Mouse (Mus musculus) hindbrain, embryonic 14.5 days (tissue): Measurements from ENCODE around the gene Kdm3a. TPM values are rescaled to one million over a fixed set of nuclear protein-coding genes. Genes with fewer than 3 reads are reported as not detected.

ENCODE experiments used
- ATAC-seq: fragments of 200-750 bp; cut with Nextera tagmentation; 2 replicates; pipeline ENCODE4 v1.8.0; 2017; ENCODE audit warnings: moderate number of reproducible peaks, mild to moderate bottlenecking, moderate TSS enrichment, moderate library complexity; ENCODE audit not compliant: low FRiP score
- DNase-seq: peaks from one replicate; pipeline ENCODE4 v3.0.0-alpha.2; 2015; ENCODE audit warnings: low spot score
- H3K27ac ChIP-seq: fragments of 300-500 bp; sonication (generic); 2 replicates; pipeline ENCODE4 v1.5.1; 2014; ENCODE audit warnings: mild to moderate bottlenecking, moderate library complexity
- H3K27me3 ChIP-seq: fragments of 300-500 bp; sonication (generic); 2 replicates; pipeline ENCODE4 v1.6.1; 2014; ENCODE audit warnings: mild to moderate bottlenecking, low read length, mixed read lengths; ENCODE audit not compliant: control insufficient read depth, insufficient read depth
- H3K36me3 ChIP-seq: fragments of 300-500 bp; sonication (generic); replicated peaks from 2 replicates; pipeline ENCODE4 v1.6.1; 2014; ENCODE audit not compliant: control insufficient read depth, insufficient read depth
- H3K4me1 ChIP-seq: fragments of 300-500 bp; sonication (generic); replicated peaks from 2 replicates; pipeline ENCODE4 v1.6.1; 2014; ENCODE audit warnings: antibody characterized with exemption, low read length, mixed read lengths; ENCODE audit not compliant: control insufficient read depth, insufficient read depth
- H3K4me2 ChIP-seq: fragments of 300-500 bp; sonication (generic); replicated peaks from 2 replicates; pipeline ENCODE4 v1.6.1; 2014; ENCODE audit warnings: mild to moderate bottlenecking, moderate library complexity
- H3K4me3 ChIP-seq: fragments of 300-500 bp; sonication (generic); replicated peaks from 2 replicates; pipeline ENCODE4 v1.5.1; 2014; ENCODE audit warnings: mild to moderate bottlenecking, low read length
- H3K9ac ChIP-seq: fragments of 300-500 bp; sonication (generic); 2 replicates; pipeline ENCODE4 v1.6.1; 2014
- H3K9me3 ChIP-seq: fragments of 300-500 bp; sonication (generic); 2 replicates; pipeline ENCODE4 v1.6.1; 2016; ENCODE audit warnings: low read length; ENCODE audit not compliant: control insufficient read depth
- WGBS: fragments of 180-500 bp; shearing (Covaris S2); extraction: QIAGEN DNeasy Blood & Tissue Kit; methylation state at CpG from one replicate; pipeline ENCODE4 v1.1.7; 2014; 5-methylcytosine and 5-hydroxymethylcytosine counted together
- polyA plus RNA-seq: library from polyadenylated mRNA; unstranded; fragments of >200 nt; fragmentation: Nextera tagmentation; extraction: Ambion mirVana; gene quantifications from 2 replicates; pipeline ENCODE4 v1.2.1, GENCODE M21; 2014

Kdm3a gene
- polyA plus RNA-seq: 30.1 and 32.1 TPM in 2 replicates

GRCm38 (mm10) chr6:71632829-71633662, at the start of gene Kdm3a:
Kdm3a (minus strand) TSS chr6:71632990.
- Histone ChIP-seq H3K4me2 (peak within 1 kb of the TSS; percentile 57), H3K27ac (peak within 1 kb of the TSS; percentile 100), H3K4me3 (peak within 1 kb of the TSS; percentile 82), H3K27me3 (no peaks in the 10 kb centered on the region; the same call in 1 of the 2 replicates), H3K4me1 (peaks cover 30% of the 10 kb centered on the region), H3K9me3 (no peaks in the 10 kb centered on the region), H3K9ac (peak within 1 kb of the TSS; percentile 79), H3K36me3 (peaks cover 23% of the 10 kb centered on the region)
- under 1% methylated on average over 63 of the region's 63 CpGs for WGBS
- peak; percentile 97 for ATAC-seq
- DNase-seq: peak; percentile 99

GRCm38 (mm10) chr6:71678891-71679290, 46.1 kb upstream of the Kdm3a start:
- WGBS: 62% methylated on average over 7 of the region's 7 CpGs
- Histone ChIP-seq H3K4me2 (no peak overlapping the region), H3K4me3 (no peak overlapping the region), H3K27me3 (no peaks in the 10 kb centered on the region), H3K36me3 (no peaks in the 10 kb centered on the region), H3K27ac (no peak overlapping the region), H3K4me1 (no peaks in the 10 kb centered on the region), H3K9me3 (no peaks in the 10 kb centered on the region), H3K9ac (no peak overlapping the region)
- ATAC-seq: no peak
- DNase-seq: no peak

- no peak overlapping the region for H3K27ac ChIP-seq
- H3K9ac ChIP-seq: no peak overlapping the region
- H3K4me3 ChIP-seq: no peak overlapping the region
- H3K9me3 ChIP-seq: no peaks in the 10 kb centered on the region
- H3K4me1 ChIP-seq: no peaks in the 10 kb centered on the region
- H3K4me2 ChIP-seq: no peak overlapping the region
- ATAC-seq (no peak), DNase-seq (no peak)
- 72% methylated on average over 2 of the region's 2 CpGs for WGBS
- H3K27me3 ChIP-seq: no peaks in the 10 kb centered on the region
- no peaks in the 10 kb centered on the region for H3K36me3 ChIP-seq
Observed at GRCm38 (mm10) chr6:71673166-71673565, 40.4 kb upstream of the Kdm3a start.

- WGBS: 71% methylated on average over 1 of the region's 1 CpGs
- H3K9me3 ChIP-seq: no peaks in the 10 kb centered on the region
- no peaks in the 10 kb centered on the region for H3K36me3 ChIP-seq
Observed at GRCm38 (mm10) chr6:71664511-71664910, 31.7 kb upstream of the Kdm3a start.

GRCm38 (mm10) chr6:71658290-71658689, 25.5 kb upstream of the Kdm3a start:
- ATAC-seq (no peak), DNase-seq (no peak)
- H3K36me3 ChIP-seq: no peaks in the 10 kb centered on the region
- WGBS: 85% methylated on average over 2 of the region's 2 CpGs
- H3K4me2 ChIP-seq: no peak overlapping the region
- H3K9me3 ChIP-seq: no peaks in the 10 kb centered on the region
- H3K4me1 ChIP-seq: no peaks in the 10 kb centered on the region
- H3K27me3 ChIP-seq: no peaks in the 10 kb centered on the region
- no peak overlapping the region for H3K27ac ChIP-seq
- H3K4me3 ChIP-seq: no peak overlapping the region
- no peak overlapping the region for H3K9ac ChIP-seq

More at GRCm38 (mm10) chr6:71664511-71664910, 31.7 kb upstream of the Kdm3a start:
- no peaks in the 10 kb centered on the region for H3K27me3 ChIP-seq
- no peak overlapping the region for H3K4me3 ChIP-seq
- H3K9ac ChIP-seq: no peak overlapping the region
- H3K27ac ChIP-seq: no peak overlapping the region
- no peak for DNase-seq
- ATAC-seq: no peak
- H3K4me1 ChIP-seq: no peaks in the 10 kb centered on the region
- H3K4me2 ChIP-seq: no peak overlapping the region

- Histone ChIP-seq H3K36me3 (no peaks in the 10 kb centered on the region), H3K27me3 (no peaks in the 10 kb centered on the region), H3K4me1 (no peaks in the 10 kb centered on the region), H3K9ac (no peak overlapping the region), H3K4me3 (no peak overlapping the region), H3K27ac (no peak overlapping the region), H3K9me3 (no peaks in the 10 kb centered on the region), H3K4me2 (no peak overlapping the region)
- DNase-seq (no peak), ATAC-seq (no peak)
- WGBS: 86% methylated on average over 3 of the region's 3 CpGs
Observed at GRCm38 (mm10) chr6:71655835-71656234, 23.0 kb upstream of the Kdm3a start.

GRCm38 (mm10) chr6:71651868-71652267, 19.1 kb upstream of the Kdm3a start:
- WGBS: 86% methylated on average over 2 of the region's 2 CpGs
- Histone ChIP-seq H3K27me3 (no peaks in the 10 kb centered on the region), H3K9me3 (no peaks in the 10 kb centered on the region), H3K4me2 (no peak overlapping the region), H3K27ac (no peak overlapping the region), H3K36me3 (no peaks in the 10 kb centered on the region), H3K9ac (no peak overlapping the region), H3K4me1 (no peaks in the 10 kb centered on the region), H3K4me3 (no peak overlapping the region)
- DNase-seq: no peak
- ATAC-seq: no peak

GRCm38 (mm10) chr6:71632486-71632828, 333 bp downstream of the Kdm3a start:
- H3K4me1 ChIP-seq: peaks cover 30% of the 10 kb centered on the region
- DNase-seq (no peak), ATAC-seq (no peak)
- peak overlapping the region; percentile 100 for H3K27ac ChIP-seq
- peak overlapping the region; percentile 57 for H3K4me2 ChIP-seq
- peaks cover 26% of the 10 kb centered on the region for H3K36me3 ChIP-seq
- peak overlapping the region; percentile 76 for H3K9ac ChIP-seq
- no peaks in the 10 kb centered on the region; the same call in 1 of the 2 replicates for H3K27me3 ChIP-seq
- no peaks in the 10 kb centered on the region for H3K9me3 ChIP-seq
- WGBS: 0% methylated on average over 40 of the region's 41 CpGs
- H3K4me3 ChIP-seq: peak overlapping the region; percentile 82

GRCm38 (mm10) chr6:71631706-71632461, 906 bp downstream of the Kdm3a start:
- peak; percentile 38 for DNase-seq
- 1% methylated on average over 42 of the region's 42 CpGs for WGBS
- Histone ChIP-seq H3K9ac (peak overlapping the region; percentile 76), H3K4me3 (peak overlapping the region; percentile 82), H3K27ac (peak overlapping the region; percentile 100), H3K27me3 (no peaks in the 10 kb centered on the region; the same call in 1 of the 2 replicates), H3K9me3 (no peaks in the 10 kb centered on the region), H3K4me2 (peak overlapping the region; percentile 57), H3K4me1 (peaks cover 30% of the 10 kb centered on the region), H3K36me3 (peaks cover 31% of the 10 kb centered on the region)
- no peak for ATAC-seq
